Mouse (Mus musculus) lung, postnatal 0 days (tissue): ENCODE data around the gene Tulp3.

ENCODE experiments used
- CTCF ChIP-seq: IDR thresholded peaks from 2 replicates; pipeline ENCODE4 v1.5.1; 2016; ENCODE audit warnings: antibody characterized with exemption, mild to moderate bottlenecking
- EP300 ChIP-seq: IDR thresholded peaks from 2 replicates; pipeline ENCODE4 v1.6.1; 2016; ENCODE audit warnings: antibody characterized with exemption, mild to moderate bottlenecking, control low read depth

DNA sequence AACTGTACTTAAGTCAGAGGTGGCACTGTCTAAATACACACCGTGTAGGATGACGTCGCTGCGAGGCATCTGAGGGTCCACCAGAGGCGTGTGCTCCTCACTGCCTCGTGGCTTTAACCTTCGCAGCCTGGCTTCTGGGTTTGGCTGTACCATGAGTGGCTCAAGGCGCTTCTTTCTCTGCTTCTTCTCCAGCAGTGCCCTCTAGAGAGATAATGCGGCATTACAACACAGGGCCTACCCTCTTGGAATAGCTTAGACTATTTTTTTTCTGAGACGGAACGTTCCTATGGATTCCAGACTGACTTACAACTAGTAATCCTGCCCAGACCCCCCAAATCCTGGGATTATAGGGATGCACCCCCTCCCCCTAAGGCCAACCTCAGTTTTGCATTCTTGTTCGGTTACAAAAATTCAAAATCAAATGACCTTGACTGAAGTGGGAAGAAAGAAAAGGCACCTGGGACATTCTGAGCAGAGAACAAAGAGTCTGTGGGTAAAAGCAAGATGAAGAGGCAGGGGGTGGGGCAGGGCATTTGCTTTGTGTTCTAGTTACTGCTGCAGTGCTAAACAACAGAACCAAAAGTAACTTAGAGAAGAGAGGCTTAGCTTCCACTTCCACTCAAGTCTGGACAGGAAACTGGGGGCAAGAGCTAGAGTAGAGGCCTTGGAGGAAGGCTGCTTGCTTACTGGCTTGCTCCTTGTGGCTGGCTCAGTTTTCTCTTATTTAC lies 21.1 kb downstream of the Tulp3 start:
- TF ChIP-seq CTCF (peak; percentile 81), EP300 (no peak)
